Mouse (Mus musculus): ENCODE measurements around the gene Baz2b. TPM values are rescaled to one million over a fixed set of nuclear protein-coding genes. Genes with fewer than 3 reads are reported as not detected.

Baz2b gene
- total and polyA plus RNA-seq, 3 experiments, result 5.7 to 11.4 TPM; not detected in 1

- Histone ChIP-seq H3K9ac (ENCODE audit: control insufficient read depth, low read depth, low read length, poor library complexity, severe bottlenecking) (no peak overlapping the region), H3K79me2 (ENCODE audit: control insufficient read depth, insufficient read depth, low read length, poor library complexity) (no peaks in the 10 kb centered on the region), H3K27me3 (ENCODE audit: control insufficient read depth in 1 of 2, insufficient read depth in 2 of 2, low read length in 2 of 2) (peaks cover 0 to 2% of the 10 kb centered on the region in 2 experiments; a peak in 1 of 4 replicates), H3K4me3 (ENCODE audit: control insufficient read depth in 1 of 2, insufficient read depth in 1 of 2, low read depth in 2 of 2, low read length in 2 of 2) (no peak overlapping the region), H3K4me1 (ENCODE audit: control insufficient read depth in 1 of 2, insufficient read depth in 2 of 2, low read length in 2 of 2) (peaks cover 0 to 3% of the 10 kb centered on the region in 2 experiments; a peak in 2 of 4 replicates), H3K36me3 (ENCODE audit: control insufficient read depth in 1 of 2, insufficient read depth in 2 of 2, low read length in 2 of 2) (peaks cover 0 to 2% of the 10 kb centered on the region in 2 experiments; a peak in 1 of 4 replicates), H3K27ac (ENCODE audit: control insufficient read depth, low read depth, low read length) (no peak overlapping the region), H3K9me3 (replicated peaks; ENCODE audit: insufficient read depth, low read length) (no peaks in the 10 kb centered on the region)
- DNase-seq (ENCODE audit: low read depth, low spot score), result no peak
- no peak for TF ChIP-seq SMC3 (IDR thresholded peaks at IDR 0.05; ENCODE audit: low read depth, low read length)
- no peak for TF ChIP-seq MEF2A (IDR thresholded peaks at IDR 0.05; ENCODE audit: extremely low read depth, insufficient replicate concordance, low read depth, low read length, poor library complexity, severe bottlenecking)
- TF ChIP-seq CHD2 (IDR thresholded peaks at IDR 0.05; ENCODE audit: low read length), result no peak
- TF ChIP-seq POLR2AphosphoS5 (IDR thresholded peaks at IDR 0.05; ENCODE audit: borderline replicate concordance, low read depth, low read length), result no peak
- no peak for TF ChIP-seq ZKSCAN1 (IDR thresholded peaks at IDR 0.05; ENCODE audit: low read depth, low read length)
- TF ChIP-seq RCOR1 (IDR thresholded peaks at IDR 0.05; ENCODE audit: low read depth, low read length), result no peak
- TF ChIP-seq USF1 (IDR thresholded peaks at IDR 0.05; ENCODE audit: low read depth, low read length), result no peak
- TF ChIP-seq EP300 (IDR thresholded peaks at IDR 0.05; ENCODE audit: low read depth in 1 of 2, low read length in 2 of 2), result no peak
Observed at GRCm38 (mm10) chr2:60133072-60133471, 76.6 kb downstream of the Baz2b start.

- no peak for DNase-seq (ENCODE audit: low read depth, low spot score)
- H3K4me1 ChIP-seq (ENCODE audit: control insufficient read depth in 1 of 2, insufficient read depth in 2 of 2, low read length in 2 of 2), result peaks cover 0 to 3% of the 10 kb centered on the region in 2 experiments; a peak in 2 of 4 replicates
- no peaks in the 10 kb centered on the region for H3K9me3 ChIP-seq (replicated peaks; ENCODE audit: insufficient read depth, low read length)
- H3K9ac ChIP-seq (ENCODE audit: control insufficient read depth, low read depth, low read length, poor library complexity, severe bottlenecking), result no peak overlapping the region
- H3K27ac ChIP-seq (ENCODE audit: control insufficient read depth, low read depth, low read length), result no peak overlapping the region
- no peaks in the 10 kb centered on the region for H3K36me3 ChIP-seq (ENCODE audit: control insufficient read depth in 1 of 2, insufficient read depth in 2 of 2, low read length in 2 of 2)
- no peaks in the 10 kb centered on the region for H3K79me2 ChIP-seq (ENCODE audit: control insufficient read depth, insufficient read depth, low read length, poor library complexity)
- no peak for TF ChIP-seq MAZ (IDR thresholded peaks at IDR 0.05; ENCODE audit: low read depth, low read length)
- no peak for TF ChIP-seq MAX (IDR thresholded peaks at IDR 0.05; ENCODE audit: low read length)
- no peak for TF ChIP-seq HCFC1 (IDR thresholded peaks at IDR 0.05; ENCODE audit: low read depth, low read length)
- TF ChIP-seq NELFE (IDR thresholded peaks at IDR 0.05; ENCODE audit: low read depth, low read length), result no peak
- no peak for TF ChIP-seq TBP (IDR thresholded peaks at IDR 0.05; ENCODE audit: low read depth, low read length)
- no peak for TF ChIP-seq SIN3A (IDR thresholded peaks at IDR 0.05; ENCODE audit: low read length)
- H3K27me3 ChIP-seq (ENCODE audit: control insufficient read depth in 1 of 2, insufficient read depth in 2 of 2, low read length in 2 of 2), result peaks cover 0 to 2% of the 10 kb centered on the region in 2 experiments; a peak in 1 of 4 replicates
- H3K4me3 ChIP-seq (ENCODE audit: control insufficient read depth in 1 of 2, insufficient read depth in 1 of 2, low read depth in 2 of 2, low read length in 2 of 2), result no peak overlapping the region
Observed at GRCm38 (mm10) chr2:60132269-60133042, 77.2 kb downstream of the Baz2b start.
